Mouse (Mus musculus): ENCODE measurements around the gene Mroh2b. TPM values are rescaled to one million over a fixed set of nuclear protein-coding genes. Genes with fewer than 3 reads are reported as not detected.

Mroh2b gene
- polyA plus RNA-seq (2015; fragmentation: Nextera tagmentation; extraction: Ambion mirVana): not detected in 2 replicates

- no peak within 1 kb of the TSS for H3K4me2 ChIP-seq (ENCODE audit: low read depth, low read length)
- H3K36me3 ChIP-seq (ENCODE audit: control insufficient read depth, insufficient read depth, low read length): no peaks in the 10 kb centered on the region
- WGBS: 94% methylated on average over 1 of the region's 1 CpGs
- H3K4me1 ChIP-seq (ENCODE audit: control insufficient read depth, insufficient read depth, low read length): no peaks in the 10 kb centered on the region
- no peak within 1 kb of the TSS for H3K9ac ChIP-seq (ENCODE audit: low read depth, low read length)
- no peaks in the 10 kb centered on the region for H3K27me3 ChIP-seq (replicated peaks; ENCODE audit: control insufficient read depth, insufficient read depth, low read length)
- ATAC-seq: no peak
- H3K9me3 ChIP-seq (ENCODE audit: control insufficient read depth, low read length): no peaks in the 10 kb centered on the region
- no peak within 1 kb of the TSS for H3K27ac ChIP-seq (ENCODE audit: low read length)
- H3K4me3 ChIP-seq (ENCODE audit: low read length): no peak within 1 kb of the TSS
Measured at GRCm38 (mm10) chr15:4898437-4898836, at the start of gene Mroh2b. Gene Mroh2b, plus strand, starts transcription at chr15:4898737.

- 78% methylated on average over 1 of the region's 1 CpGs for WGBS
- Histone ChIP-seq H3K27ac (ENCODE audit: low read length) (no peak overlapping the region), H3K9ac (ENCODE audit: low read depth, low read length) (no peak overlapping the region), H3K4me1 (ENCODE audit: control insufficient read depth, insufficient read depth, low read length) (no peaks in the 10 kb centered on the region), H3K4me3 (ENCODE audit: low read length) (no peak overlapping the region), H3K9me3 (ENCODE audit: control insufficient read depth, low read length) (no peaks in the 10 kb centered on the region), H3K27me3 (replicated peaks; ENCODE audit: control insufficient read depth, insufficient read depth, low read length) (no peaks in the 10 kb centered on the region), H3K36me3 (ENCODE audit: control insufficient read depth, insufficient read depth, low read length) (no peaks in the 10 kb centered on the region), H3K4me2 (ENCODE audit: low read depth, low read length) (no peak overlapping the region)
- ATAC-seq: no peak
Measured at GRCm38 (mm10) chr15:4850015-4850414, 48.5 kb upstream of the Mroh2b start.

GRCm38 (mm10) chr15:4894962-4895361, 3.6 kb upstream of the Mroh2b start:
- Histone ChIP-seq H3K9me3 (ENCODE audit: control insufficient read depth, low read length) (no peaks in the 10 kb centered on the region), H3K27me3 (replicated peaks; ENCODE audit: control insufficient read depth, insufficient read depth, low read length) (no peaks in the 10 kb centered on the region), H3K4me1 (ENCODE audit: control insufficient read depth, insufficient read depth, low read length) (no peaks in the 10 kb centered on the region), H3K4me3 (ENCODE audit: low read length) (no peak overlapping the region), H3K27ac (ENCODE audit: low read length) (no peak overlapping the region), H3K4me2 (ENCODE audit: low read depth, low read length) (no peak overlapping the region), H3K9ac (ENCODE audit: low read depth, low read length) (no peak overlapping the region), H3K36me3 (ENCODE audit: control insufficient read depth, insufficient read depth, low read length) (no peaks in the 10 kb centered on the region)
- ATAC-seq: no peak
- 56% methylated on average over 3 of the region's 3 CpGs for WGBS

GRCm38 (mm10) chr15:4934731-4935130, 36.2 kb downstream of the Mroh2b start:
- Histone ChIP-seq H3K4me1 (ENCODE audit: control insufficient read depth, insufficient read depth, low read length) (no peaks in the 10 kb centered on the region), H3K27me3 (replicated peaks; ENCODE audit: control insufficient read depth, insufficient read depth, low read length) (no peaks in the 10 kb centered on the region), H3K9ac (ENCODE audit: low read depth, low read length) (no peak overlapping the region), H3K4me2 (ENCODE audit: low read depth, low read length) (no peak overlapping the region), H3K4me3 (ENCODE audit: low read length) (no peak overlapping the region), H3K36me3 (ENCODE audit: control insufficient read depth, insufficient read depth, low read length) (no peaks in the 10 kb centered on the region), H3K9me3 (ENCODE audit: control insufficient read depth, low read length) (no peaks in the 10 kb centered on the region), H3K27ac (ENCODE audit: low read length) (no peak overlapping the region)
- WGBS: 88% methylated on average over 8 of the region's 8 CpGs
- ATAC-seq: no peak

- Histone ChIP-seq H3K4me1 (ENCODE audit: control insufficient read depth, insufficient read depth, low read length) (no peaks in the 10 kb centered on the region), H3K4me2 (ENCODE audit: low read depth, low read length) (no peak overlapping the region), H3K4me3 (ENCODE audit: low read length) (no peak overlapping the region), H3K9ac (ENCODE audit: low read depth, low read length) (no peak overlapping the region), H3K27ac (ENCODE audit: low read length) (no peak overlapping the region), H3K9me3 (ENCODE audit: control insufficient read depth, low read length) (no peaks in the 10 kb centered on the region), H3K27me3 (replicated peaks; ENCODE audit: control insufficient read depth, insufficient read depth, low read length) (no peaks in the 10 kb centered on the region), H3K36me3 (ENCODE audit: control insufficient read depth, insufficient read depth, low read length) (no peaks in the 10 kb centered on the region)
- 68% methylated on average over 1 of the region's 1 CpGs for WGBS
- no peak for ATAC-seq
Measured at GRCm38 (mm10) chr15:4973355-4973754, 74.8 kb downstream of the Mroh2b start.

GRCm38 (mm10) chr15:5002903-5003302, 104.4 kb downstream of the Mroh2b start:
- Histone ChIP-seq H3K4me3 (ENCODE audit: low read length) (no peak overlapping the region), H3K4me2 (ENCODE audit: low read depth, low read length) (no peak overlapping the region), H3K27me3 (replicated peaks; ENCODE audit: control insufficient read depth, insufficient read depth, low read length) (no peaks in the 10 kb centered on the region), H3K36me3 (ENCODE audit: control insufficient read depth, insufficient read depth, low read length) (no peaks in the 10 kb centered on the region), H3K9ac (ENCODE audit: low read depth, low read length) (no peak overlapping the region), H3K27ac (ENCODE audit: low read length) (no peak overlapping the region), H3K4me1 (ENCODE audit: control insufficient read depth, insufficient read depth, low read length) (no peaks in the 10 kb centered on the region), H3K9me3 (ENCODE audit: control insufficient read depth, low read length) (no peaks in the 10 kb centered on the region)
- WGBS: 40% methylated on average over 2 of the region's 2 CpGs
- no peak for ATAC-seq

- H3K27me3 ChIP-seq (replicated peaks; ENCODE audit: control insufficient read depth, insufficient read depth, low read length): no peaks in the 10 kb centered on the region
- no peak overlapping the region for H3K4me3 ChIP-seq (ENCODE audit: low read length)
- H3K4me2 ChIP-seq (ENCODE audit: low read depth, low read length): no peak overlapping the region
- ATAC-seq: no peak
- no peaks in the 10 kb centered on the region for H3K9me3 ChIP-seq (ENCODE audit: control insufficient read depth, low read length)
- H3K27ac ChIP-seq (ENCODE audit: low read length): no peak overlapping the region
- no peaks in the 10 kb centered on the region for H3K36me3 ChIP-seq (ENCODE audit: control insufficient read depth, insufficient read depth, low read length)
- H3K4me1 ChIP-seq (ENCODE audit: control insufficient read depth, insufficient read depth, low read length): no peaks in the 10 kb centered on the region
- H3K9ac ChIP-seq (ENCODE audit: low read depth, low read length): no peak overlapping the region
- 77% methylated on average over 6 of the region's 6 CpGs for WGBS
Measured at GRCm38 (mm10) chr15:5003503-5004196, 105.1 kb downstream of the Mroh2b start.

- Histone ChIP-seq H3K4me2 (ENCODE audit: low read depth, low read length) (no peak overlapping the region), H3K4me3 (ENCODE audit: low read length) (peak overlapping the region; percentile 9; the same call in 1 of the 2 replicates), H3K27me3 (replicated peaks; ENCODE audit: control insufficient read depth, insufficient read depth, low read length) (no peaks in the 10 kb centered on the region), H3K4me1 (ENCODE audit: control insufficient read depth, insufficient read depth, low read length) (no peaks in the 10 kb centered on the region), H3K27ac (ENCODE audit: low read length) (no peak overlapping the region), H3K36me3 (ENCODE audit: control insufficient read depth, insufficient read depth, low read length) (no peaks in the 10 kb centered on the region), H3K9ac (ENCODE audit: low read depth, low read length) (no peak overlapping the region), H3K9me3 (ENCODE audit: control insufficient read depth, low read length) (no peaks in the 10 kb centered on the region)
- peak; percentile 84 for ATAC-seq
- WGBS: 66% methylated on average over 11 of the region's 11 CpGs
Measured at GRCm38 (mm10) chr15:5009644-5010107, 111.1 kb downstream of the Mroh2b start.
